Mouse (Mus musculus) intestine, embryonic 16.5 days (tissue): Measurements from ENCODE around the gene Olfr115. TPM values are rescaled to one million over a fixed set of nuclear protein-coding genes. Genes with fewer than 3 reads are reported as not detected.

Experiments
- ATAC-seq: fragments of 200-750 bp; cut with Nextera tagmentation; 2 replicates; pipeline ENCODE4 v1.8.0; 2017; ENCODE audit warnings: moderate TSS enrichment, moderate library complexity
- H3K27ac ChIP-seq: fragments of 300-500 bp; sonication (generic); 2 replicates; pipeline ENCODE4 v1.5.1; 2014; ENCODE audit warnings: mild to moderate bottlenecking, low read length
- H3K27me3 ChIP-seq: fragments of 300-500 bp; sonication (generic); replicated peaks from 2 replicates; pipeline ENCODE4 v1.6.1; 2014; ENCODE audit warnings: low read length, control low read depth, mixed read lengths; ENCODE audit not compliant: control insufficient read depth, insufficient read depth
- H3K36me3 ChIP-seq: fragments of 300-500 bp; sonication (generic); 2 replicates; pipeline ENCODE4 v1.6.1; 2014; ENCODE audit warnings: low read length, control low read depth; ENCODE audit not compliant: control insufficient read depth, insufficient read depth
- H3K4me1 ChIP-seq: fragments of 300-500 bp; sonication (generic); 2 replicates; pipeline ENCODE4 v1.6.1; 2014; ENCODE audit warnings: low read length, control low read depth, mixed read lengths; ENCODE audit not compliant: control insufficient read depth, insufficient read depth
- H3K4me2 ChIP-seq: fragments of 300-500 bp; sonication (generic); 2 replicates; pipeline ENCODE4 v1.6.1; 2014; ENCODE audit warnings: low read depth, low read length, control low read depth
- H3K4me3 ChIP-seq: fragments of 300-500 bp; sonication (generic); 2 replicates; pipeline ENCODE4 v1.5.1; 2014; ENCODE audit warnings: mild to moderate bottlenecking, low read length
- H3K9ac ChIP-seq: fragments of 300-500 bp; sonication (generic); 2 replicates; pipeline ENCODE4 v1.6.1; 2014; ENCODE audit warnings: low read depth, low read length
- H3K9me3 ChIP-seq: fragments of 300-500 bp; sonication (generic); 2 replicates; pipeline ENCODE4 v1.6.1; 2016; ENCODE audit warnings: low read length, control low read depth; ENCODE audit not compliant: control insufficient read depth
- WGBS: fragments of 180-500 bp; shearing (Covaris S2); extraction: QIAGEN DNeasy Blood & Tissue Kit; methylation state at CpG from one replicate; pipeline ENCODE4 v1.1.7; 2014; 5-methylcytosine and 5-hydroxymethylcytosine counted together
- polyA plus RNA-seq: library from polyadenylated mRNA; unstranded; fragments of >200 nt; fragmentation: Nextera tagmentation; extraction: Ambion mirVana; gene quantifications from 2 replicates; pipeline ENCODE4 v1.2.1, GENCODE M21; 2015

The Olfr115 gene
- polyA plus RNA-seq, result not detected in 2 replicates

DNA sequence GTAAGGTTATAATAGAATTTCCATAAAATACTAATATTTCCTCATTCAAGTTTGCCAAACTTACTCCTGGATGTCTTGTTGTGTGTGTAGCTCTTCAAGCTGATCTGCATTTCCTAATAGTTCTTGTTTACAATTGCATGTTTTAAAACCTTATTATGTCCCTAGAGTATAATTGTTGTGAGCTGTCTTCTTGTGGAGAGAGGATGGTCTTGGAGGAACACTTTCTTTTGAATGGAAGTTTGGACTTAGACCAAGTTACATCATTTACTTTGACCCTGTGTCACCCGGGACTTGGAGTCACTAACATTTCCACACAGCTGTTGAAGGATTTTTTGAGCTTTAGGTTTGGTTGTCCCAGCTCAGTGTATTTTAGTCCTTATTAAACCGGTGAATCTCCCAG, at the start of gene Olfr115, which contains the start of gene Olfr116:
Olfr115 (minus strand) TSS at position 101 of the 400 bp plus-strand sequence.
Olfr116 (minus strand) TSS at position 191 of the 400 bp plus-strand sequence.
- no peaks in the 10 kb centered on the region for H3K36me3 ChIP-seq
- 78% methylated on average over 2 of the region's 2 CpGs for WGBS
- no peak within 1 kb of the TSS for H3K4me2 ChIP-seq
- no peak for ATAC-seq
- no peaks in the 10 kb centered on the region for H3K27me3 ChIP-seq
- H3K27ac ChIP-seq, result no peak within 1 kb of the TSS
- H3K4me3 ChIP-seq, result no peak within 1 kb of the TSS
- no peaks in the 10 kb centered on the region for H3K9me3 ChIP-seq
- no peaks in the 10 kb centered on the region for H3K4me1 ChIP-seq
- no peak within 1 kb of the TSS for H3K9ac ChIP-seq

GRCm38 (mm10) chr17:37666688-37667087, 39.8 kb upstream of the Olfr115 start, which contains the start of gene Olfr118:
Olfr118 (plus strand) TSS chr17:37666988.
- ATAC-seq, result no peak
- Histone ChIP-seq H3K9me3 (no peaks in the 10 kb centered on the region), H3K4me1 (no peaks in the 10 kb centered on the region), H3K27me3 (no peaks in the 10 kb centered on the region), H3K4me3 (no peak within 1 kb of the TSS), H3K36me3 (no peaks in the 10 kb centered on the region), H3K4me2 (no peak within 1 kb of the TSS), H3K9ac (no peak within 1 kb of the TSS), H3K27ac (no peak within 1 kb of the TSS)
- WGBS, result 57% methylated on average over 2 of the region's 2 CpGs

- Histone ChIP-seq H3K4me1 (no peaks in the 10 kb centered on the region), H3K27ac (no peak within 1 kb of the TSS), H3K4me3 (no peak within 1 kb of the TSS), H3K4me2 (no peak within 1 kb of the TSS), H3K27me3 (no peaks in the 10 kb centered on the region), H3K36me3 (no peaks in the 10 kb centered on the region), H3K9ac (no peak within 1 kb of the TSS), H3K9me3 (no peaks in the 10 kb centered on the region)
- WGBS, result 65% methylated on average over 1 of the region's 1 CpGs
- ATAC-seq, result no peak
Measured at GRCm38 (mm10) chr17:37663682-37664081, 36.8 kb upstream of the Olfr115 start, which contains the start of gene Olfr117. Olfr117 (minus strand) TSS chr17:37663782.

GRCm38 (mm10) chr17:37592643-37593042, 34.3 kb downstream of the Olfr115 start, which contains the start of gene Olfr114:
Olfr114 (minus strand) TSS chr17:37592743.
- Histone ChIP-seq H3K27me3 (no peaks in the 10 kb centered on the region), H3K27ac (no peak within 1 kb of the TSS), H3K36me3 (no peaks in the 10 kb centered on the region), H3K9ac (no peak within 1 kb of the TSS), H3K4me3 (no peak within 1 kb of the TSS), H3K4me1 (no peaks in the 10 kb centered on the region), H3K9me3 (no peaks in the 10 kb centered on the region), H3K4me2 (no peak within 1 kb of the TSS)
- no peak for ATAC-seq

GRCm38 (mm10) chr17:37577563-37577962, 49.3 kb downstream of the Olfr115 start, which contains the start of gene Olfr113:
Olfr113 (minus strand) TSS chr17:37577663.
- Histone ChIP-seq H3K27ac (no peak within 1 kb of the TSS), H3K36me3 (no peaks in the 10 kb centered on the region), H3K4me1 (no peaks in the 10 kb centered on the region), H3K4me2 (no peak within 1 kb of the TSS), H3K27me3 (no peaks in the 10 kb centered on the region), H3K9me3 (no peaks in the 10 kb centered on the region), H3K4me3 (no peak within 1 kb of the TSS), H3K9ac (no peak within 1 kb of the TSS)
- ATAC-seq, result no peak

GRCm38 (mm10) chr17:37569351-37569750, 57.6 kb downstream of the Olfr115 start, which contains the start of gene Olfr112:
Olfr112 (minus strand) TSS chr17:37569451.
- H3K4me2 ChIP-seq, result no peak within 1 kb of the TSS
- H3K27ac ChIP-seq, result no peak within 1 kb of the TSS
- H3K27me3 ChIP-seq, result no peaks in the 10 kb centered on the region
- no peak for ATAC-seq
- H3K9me3 ChIP-seq, result no peaks in the 10 kb centered on the region
- H3K4me1 ChIP-seq, result no peaks in the 10 kb centered on the region
- no peak within 1 kb of the TSS for H3K4me3 ChIP-seq
- no peaks in the 10 kb centered on the region for H3K36me3 ChIP-seq
- no peak within 1 kb of the TSS for H3K9ac ChIP-seq

Other genes with a start within 250 kb of the Olfr115 start
- gene Olfr105-ps, start 248.1 kb downstream of the Olfr115 start, polyA plus RNA-seq, result not detected in 2 replicates
- gene Olfr106-ps, start 236.7 kb downstream of the Olfr115 start, polyA plus RNA-seq, result not detected in 2 replicates
- gene Olfr107, start 227.9 kb downstream of the Olfr115 start, polyA plus RNA-seq, result not detected in 2 replicates
- gene Olfr108, start 181.6 kb downstream of the Olfr115 start, polyA plus RNA-seq, result not detected in 2 replicates
- not detected in 2 replicates for gene Olfr109, start 168.2 kb downstream of the Olfr115 start, polyA plus RNA-seq
- 0.10 TPM in 1 of 2 replicates, not detected in the other for gene H2-M2, start 143.6 kb downstream of the Olfr115 start, polyA plus RNA-seq
- not detected in 2 replicates for gene Olfr110, start 134.6 kb downstream of the Olfr115 start, polyA plus RNA-seq
- gene Olfr111, start 119.1 kb downstream of the Olfr115 start, polyA plus RNA-seq, result not detected in 2 replicates
- gene Olfr112, start 57.7 kb downstream of the Olfr115 start, polyA plus RNA-seq, result not detected in 2 replicates
- gene Olfr113, start 49.4 kb downstream of the Olfr115 start, polyA plus RNA-seq, result not detected in 2 replicates
- not detected in 2 replicates for gene Olfr114, start 34.4 kb downstream of the Olfr115 start, polyA plus RNA-seq
- gene Olfr116, start 90 bp upstream of the Olfr115 start, polyA plus RNA-seq, result not detected in 2 replicates
- gene Olfr117, start 36.7 kb upstream of the Olfr115 start, polyA plus RNA-seq, result not detected in 2 replicates
- not detected in 2 replicates for gene Olfr118, start 39.9 kb upstream of the Olfr115 start, polyA plus RNA-seq
- gene Olfr119, start 69.5 kb upstream of the Olfr115 start, polyA plus RNA-seq, result not detected in 2 replicates
- gene Olfr120, start 94.7 kb upstream of the Olfr115 start, polyA plus RNA-seq, result not detected in 2 replicates
- gene Olfr121, start 121.7 kb upstream of the Olfr115 start, polyA plus RNA-seq, result not detected in 2 replicates
- gene Olfr122, start 141.5 kb upstream of the Olfr115 start, polyA plus RNA-seq, result not detected in 2 replicates
- gene Olfr123, start 166.4 kb upstream of the Olfr115 start, polyA plus RNA-seq, result not detected in 2 replicates
- gene Olfr124, start 172.8 kb upstream of the Olfr115 start, polyA plus RNA-seq, result not detected in 2 replicates
- not detected in 2 replicates for gene Olfr125, start 205.8 kb upstream of the Olfr115 start, polyA plus RNA-seq
- gene Olfr126, start 220.4 kb upstream of the Olfr115 start, polyA plus RNA-seq, result not detected in 2 replicates